Mouse (Mus musculus) megakaryocyte, embryonic 14.5 days (primary cell): ENCODE measurements around the gene Ugt3a2. TPM values are rescaled to one million over a fixed set of nuclear protein-coding genes. Genes with fewer than 3 reads are reported as not detected.

Experiments used
- H3K27me3 ChIP-seq: replicated peaks from 2 replicates; pipeline ENCODE3; 2012; ENCODE audit warnings: inconsistent platforms
- H3K36me3 ChIP-seq: replicated peaks from 2 replicates; pipeline ENCODE3; 2012; ENCODE audit warnings: low read length, inconsistent platforms, mixed read lengths
- H3K4me1 ChIP-seq: 2 replicates; pipeline ENCODE4 v1.6.1; 2012; ENCODE audit warnings: inconsistent platforms
- H3K4me3 ChIP-seq: replicated peaks from 2 replicates; pipeline ENCODE3; 2012; ENCODE audit warnings: moderate library complexity, mild to moderate bottlenecking, inconsistent platforms
- H3K9me3 ChIP-seq: 2 replicates; pipeline ENCODE4 v1.6.1; 2012; ENCODE audit warnings: inconsistent platforms
- FLI1 ChIP-seq: IDR thresholded peaks from 2 replicates; pipeline ENCODE4 v1.6.1; 2012; ENCODE audit warnings: low read length, inconsistent platforms, mixed read lengths
- GATA1 ChIP-seq: IDR thresholded peaks from 3 replicates; pipeline ENCODE4 v1.6.1; 2012; ENCODE audit warnings: mixed read lengths, low read length, inconsistent platforms, borderline replicate concordance
- polyA plus RNA-seq: library from polyadenylated mRNA; stranded (reverse); fragments of >175 nt; gene quantifications from 2 replicates; pipeline ENCODE4 v1.2.3, GENCODE M21; 2012; ENCODE audit warnings: low replicate concordance; ENCODE audit not compliant: insufficient read depth

Ugt3a2 gene
- not detected in 2 replicates for polyA plus RNA-seq

- Histone ChIP-seq H3K27me3 (no peaks in the 10 kb centered on the region), H3K9me3 (no peaks in the 10 kb centered on the region), H3K36me3 (no peaks in the 10 kb centered on the region), H3K4me1 (no peaks in the 10 kb centered on the region), H3K4me3 (no peak within 1 kb of the TSS)
- TF ChIP-seq FLI1 (no peak), GATA1 (no peak)
Measured at GRCm38 (mm10) chr15:9335341-9335740, at the start of gene Ugt3a2. Ugt3a2 (plus strand) TSS chr15:9335550.

- TF ChIP-seq GATA1 (no peak), FLI1 (no peak)
- Histone ChIP-seq H3K9me3 (no peaks in the 10 kb centered on the region), H3K4me3 (no peak overlapping the region), H3K4me1 (no peaks in the 10 kb centered on the region), H3K27me3 (no peaks in the 10 kb centered on the region), H3K36me3 (no peaks in the 10 kb centered on the region)
Measured at GRCm38 (mm10) chr15:9289660-9290059, 45.7 kb upstream of the Ugt3a2 start.

GRCm38 (mm10) chr15:9305978-9306692 is 29.2 kb upstream of the Ugt3a2 start:
- Histone ChIP-seq H3K27me3 (no peaks in the 10 kb centered on the region), H3K9me3 (no peaks in the 10 kb centered on the region), H3K4me1 (no peaks in the 10 kb centered on the region), H3K4me3 (no peak overlapping the region), H3K36me3 (no peaks in the 10 kb centered on the region)
- no peak for TF ChIP-seq FLI1
- no peak for TF ChIP-seq GATA1

DNA sequence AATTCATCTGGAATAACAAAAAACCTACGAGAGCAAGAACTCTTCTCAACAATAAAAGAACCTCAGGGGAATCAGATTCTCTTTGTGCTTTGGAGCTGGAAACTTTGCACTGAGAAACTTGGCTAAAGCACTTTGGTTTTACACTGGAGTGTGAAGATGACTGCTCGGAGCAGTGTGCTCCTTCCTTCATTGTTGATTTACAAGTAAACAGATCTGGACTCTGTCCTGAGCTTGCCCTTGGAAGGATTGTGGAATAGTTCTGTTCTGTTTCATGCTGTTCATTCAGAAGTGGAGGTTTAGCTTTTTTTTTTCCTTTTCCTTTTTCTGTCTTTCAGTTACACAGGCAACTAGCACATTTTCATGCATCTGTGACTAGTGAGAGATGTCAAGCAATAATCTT is 754 bp upstream of the Ugt3a2 start:
- H3K36me3 ChIP-seq = no peaks in the 10 kb centered on the region

DNA sequence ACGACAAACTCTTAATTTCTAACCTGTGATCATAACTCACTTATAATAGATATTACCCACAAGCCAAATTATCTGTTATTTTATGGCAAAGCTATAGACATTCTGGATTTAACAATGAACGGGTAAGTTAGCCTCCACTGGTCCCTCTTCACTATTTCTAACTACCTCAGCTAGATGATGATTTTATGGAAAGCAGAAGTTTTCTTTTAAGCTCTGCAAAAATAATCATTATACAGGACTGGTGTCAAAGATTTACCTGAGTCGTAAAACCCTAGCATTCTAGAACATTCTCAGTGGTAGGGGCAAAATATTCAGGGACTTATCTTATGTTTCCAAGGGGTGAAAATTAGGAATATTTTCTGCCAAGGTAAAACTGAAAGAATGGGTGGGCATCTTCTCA is 1.3 kb downstream of the Ugt3a2 start:
- H3K4me3 ChIP-seq = no peak overlapping the region
- H3K27me3 ChIP-seq = no peaks in the 10 kb centered on the region
- H3K9me3 ChIP-seq = no peaks in the 10 kb centered on the region
- no peak for TF ChIP-seq GATA1
- TF ChIP-seq FLI1 = no peak
- H3K36me3 ChIP-seq = no peaks in the 10 kb centered on the region
- no peaks in the 10 kb centered on the region for H3K4me1 ChIP-seq

More for the DNA sequence above, 754 bp upstream of the Ugt3a2 start:
- TF ChIP-seq GATA1 (no peak), FLI1 (no peak)
- Histone ChIP-seq H3K9me3 (peaks cover 3% of the 10 kb centered on the region; the same call in 1 of the 2 replicates), H3K4me1 (no peaks in the 10 kb centered on the region), H3K4me3 (no peak overlapping the region), H3K27me3 (no peaks in the 10 kb centered on the region)

GRCm38 (mm10) chr15:9337021-9337420 is 1.7 kb downstream of the Ugt3a2 start:
- TF ChIP-seq FLI1 = no peak
- TF ChIP-seq GATA1 = no peak
- H3K4me3 ChIP-seq = no peak overlapping the region

GRCm38 (mm10) chr15:9348739-9349138 is 13.4 kb downstream of the Ugt3a2 start:
- no peaks in the 10 kb centered on the region for H3K27me3 ChIP-seq
- no peaks in the 10 kb centered on the region for H3K36me3 ChIP-seq
- no peaks in the 10 kb centered on the region for H3K9me3 ChIP-seq
- no peak for TF ChIP-seq GATA1
- TF ChIP-seq FLI1 = no peak
- no peak overlapping the region for H3K4me3 ChIP-seq
- no peaks in the 10 kb centered on the region for H3K4me1 ChIP-seq

More at GRCm38 (mm10) chr15:9337021-9337420, 1.7 kb downstream of the Ugt3a2 start:
- Histone ChIP-seq H3K36me3 (no peaks in the 10 kb centered on the region), H3K9me3 (no peaks in the 10 kb centered on the region), H3K4me1 (no peaks in the 10 kb centered on the region), H3K27me3 (no peaks in the 10 kb centered on the region)

- Histone ChIP-seq H3K9me3 (no peaks in the 10 kb centered on the region), H3K4me3 (no peak overlapping the region)
- TF ChIP-seq GATA1 = no peak
- no peak for TF ChIP-seq FLI1
Measured at GRCm38 (mm10) chr15:9362801-9363200, 27.5 kb downstream of the Ugt3a2 start.

DNA sequence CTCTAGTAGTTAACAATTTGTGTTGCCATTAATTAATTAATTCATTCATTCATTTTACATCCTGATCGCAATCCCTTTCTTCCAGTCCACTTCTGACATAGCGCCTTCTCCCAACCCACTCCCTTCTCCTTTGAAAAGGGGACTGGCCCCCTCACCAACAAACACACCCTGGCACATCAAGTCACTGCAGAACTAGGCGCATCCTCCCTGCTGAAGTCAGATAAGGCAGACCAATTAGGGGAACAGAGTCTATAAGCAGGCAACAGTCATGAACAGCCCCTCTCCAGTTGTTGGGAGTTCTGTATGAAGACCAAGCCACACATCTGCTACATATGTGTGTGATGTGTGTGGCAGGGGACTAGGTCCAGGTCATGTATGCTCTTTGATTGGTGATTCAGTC is 33.4 kb downstream of the Ugt3a2 start:
- no peaks in the 10 kb centered on the region for H3K36me3 ChIP-seq
- no peak for TF ChIP-seq GATA1
- no peaks in the 10 kb centered on the region for H3K27me3 ChIP-seq
- no peaks in the 10 kb centered on the region for H3K9me3 ChIP-seq
- H3K4me1 ChIP-seq = peaks cover 13% of the 10 kb centered on the region
- H3K4me3 ChIP-seq = no peak overlapping the region

More at GRCm38 (mm10) chr15:9362801-9363200, 27.5 kb downstream of the Ugt3a2 start:
- Histone ChIP-seq H3K27me3 (no peaks in the 10 kb centered on the region), H3K4me1 (no peaks in the 10 kb centered on the region), H3K36me3 (no peaks in the 10 kb centered on the region)

- no peak overlapping the region for H3K4me3 ChIP-seq
- no peaks in the 10 kb centered on the region for H3K27me3 ChIP-seq
- peaks cover 8% of the 10 kb centered on the region for H3K4me1 ChIP-seq
- no peak for TF ChIP-seq FLI1
- no peak for TF ChIP-seq GATA1
- no peaks in the 10 kb centered on the region for H3K36me3 ChIP-seq
- no peaks in the 10 kb centered on the region for H3K9me3 ChIP-seq
Measured at GRCm38 (mm10) chr15:9376281-9376680, 40.9 kb downstream of the Ugt3a2 start.
